Mouse (Mus musculus): Measurements from ENCODE around the gene Tmem266.

The Tmem266 gene

DNA sequence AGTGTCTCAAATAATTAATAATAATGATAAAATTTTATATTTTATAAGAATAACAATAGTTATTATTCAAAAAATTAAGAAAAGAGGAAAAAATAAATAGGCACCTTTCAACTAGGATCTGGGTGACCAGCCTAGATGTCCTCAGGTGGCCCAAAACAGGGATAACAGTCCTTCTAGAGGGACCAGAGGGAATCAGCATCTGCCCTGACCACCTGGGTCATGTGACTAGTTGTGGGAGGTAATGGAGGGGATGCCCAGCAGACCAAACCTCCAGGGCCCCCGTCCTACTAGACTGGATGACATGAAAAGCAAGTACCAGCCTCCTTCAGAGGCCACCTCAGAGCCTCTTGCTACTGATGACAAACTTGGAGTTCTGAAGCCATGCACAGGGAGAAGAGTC, 122.4 kb downstream of the Tmem266 start:
- in situ Hi-C loops (cut with MboI, MseI): no loop called here

GRCm38 (mm10) chr9:55450035-55450434, 123.3 kb downstream of the Tmem266 start:
- in situ Hi-C loops (cut with MboI, MseI): no loop called here

- in situ Hi-C loops (cut with MboI, MseI): no loop called here
Observed at GRCm38 (mm10) chr9:55451426-55451825, 124.7 kb downstream of the Tmem266 start.

DNA sequence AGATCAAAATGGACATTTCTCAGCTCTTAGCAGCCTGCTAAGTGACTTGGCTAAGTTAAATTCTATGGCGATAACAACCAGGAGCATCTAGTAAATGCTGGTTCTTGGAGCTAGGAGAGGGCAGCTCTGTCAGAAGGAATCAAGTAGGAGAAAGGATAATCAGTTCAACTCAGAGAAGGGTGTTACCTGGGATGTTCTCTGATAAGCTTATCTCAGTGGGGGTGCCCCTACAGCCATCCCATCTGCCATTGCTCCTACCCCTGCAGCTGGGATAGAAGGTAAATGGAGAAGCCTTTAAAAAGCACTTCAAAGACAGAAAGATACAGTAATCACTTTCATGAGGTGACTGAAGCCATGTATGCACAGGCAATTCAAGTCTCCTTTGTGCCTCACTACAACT, 126.2 kb downstream of the Tmem266 start:
- in situ Hi-C loops (cut with MboI, MseI): no loop called here

DNA sequence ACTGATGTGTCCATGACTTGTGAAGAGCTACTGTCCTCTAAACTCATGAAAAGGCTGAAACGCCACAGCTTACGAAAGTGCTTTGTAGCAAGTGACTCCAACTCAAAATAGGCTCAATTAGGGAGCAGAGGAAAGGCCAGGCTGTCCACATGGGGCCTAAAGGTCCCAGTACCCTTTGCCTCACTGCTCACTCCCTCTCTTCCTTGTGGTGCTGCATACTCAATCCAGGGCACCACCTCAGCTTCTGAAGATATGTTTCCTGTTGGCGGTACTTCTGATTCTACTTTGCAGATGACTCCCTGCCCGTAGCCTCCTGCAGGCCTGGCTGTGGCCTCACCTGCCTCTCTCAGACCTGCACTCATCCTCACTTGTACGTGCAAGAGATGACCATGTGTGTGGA, 126.7 kb downstream of the Tmem266 start:
- in situ Hi-C loops (cut with MboI, MseI): no loop called here

DNA sequence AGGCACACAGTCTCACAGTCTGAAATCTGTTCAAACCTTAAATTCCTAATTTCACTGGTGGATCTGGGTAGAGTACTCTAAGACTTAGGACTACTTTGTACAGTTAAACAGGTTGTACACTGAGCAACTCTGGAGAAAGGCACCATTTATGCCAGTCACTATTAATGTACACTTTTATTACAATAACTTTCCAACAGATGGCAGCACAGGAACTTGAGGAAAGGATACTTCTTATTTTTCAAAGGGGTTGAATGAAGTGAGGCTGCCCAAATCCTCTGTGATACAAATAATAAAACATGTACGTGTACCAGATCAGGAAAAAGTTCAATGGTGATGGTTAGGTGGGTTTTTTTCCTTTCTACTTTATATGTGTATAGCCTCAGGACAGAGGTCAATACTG, 141.7 kb downstream of the Tmem266 start:
- in situ Hi-C loops (cut with MboI, MseI): no loop called here

GRCm38 (mm10) chr9:55476084-55476483, 149.4 kb downstream of the Tmem266 start:
- in situ Hi-C loops (cut with MboI, MseI): no loop called here

- in situ Hi-C loops (cut with MboI, MseI): no loop called here
Observed at GRCm38 (mm10) chr9:55478699-55479098, 152.0 kb downstream of the Tmem266 start.

GRCm38 (mm10) chr9:55482116-55482515, 155.4 kb downstream of the Tmem266 start:
- in situ Hi-C loops (cut with MboI, MseI): no loop called here

All from T-helper 1 cell (primary cell).